Mouse (Mus musculus) monocyte, adult 5-6 weeks (primary cell): ENCODE data around the gene Lef1. TPM values are rescaled to one million over a fixed set of nuclear protein-coding genes. Genes with fewer than 3 reads are reported as not detected.
A peak's percentile ranks its signal among the peaks of the same experiment; 100 is the strongest.

Experiments used
- ATAC-seq: fragments of 153-309, 156-312 bp; replicated peaks from 2 replicates; pipeline ENCODE4 v1.8.0; 2017; ENCODE audit warnings: mild to moderate bottlenecking; ENCODE audit not compliant: low TSS enrichment, insufficient number of reproducible peaks, severe bottlenecking, poor library complexity, low FRiP score
- total RNA-seq: library from RNA; stranded (forward); fragments of 200-1000, 200-491, 200-594 nt; gene quantifications from 3 replicates; pipeline ENCODE4 v1.2.3, GENCODE M21; 2017

Gene Lef1
- total RNA-seq, 1 experiment from 2014 or later, result 4.7 TPM

GRCm38 (mm10) chr3:131106451-131107291, 3.6 kb upstream of the Lef1 start:
- no peak for ATAC-seq

GRCm38 (mm10) chr3:131107301-131108093, 2.8 kb upstream of the Lef1 start:
- ATAC-seq, result no peak

- no peak for ATAC-seq
Observed at GRCm38 (mm10) chr3:131108094-131108653, 2.1 kb upstream of the Lef1 start.

- ATAC-seq, result no peak
Observed at GRCm38 (mm10) chr3:131109066-131109685, 1.1 kb upstream of the Lef1 start.

- ATAC-seq, result no peak
Observed at GRCm38 (mm10) chr3:131109686-131110070, 593 bp upstream of the Lef1 start.

GRCm38 (mm10) chr3:131111151-131111850, 1.0 kb downstream of the Lef1 start:
- ATAC-seq, result no peak

GRCm38 (mm10) chr3:131111851-131112572, 1.7 kb downstream of the Lef1 start:
- no peak; the same call in 1 of the 2 replicates for ATAC-seq

- no peak for ATAC-seq
Observed at GRCm38 (mm10) chr3:131112573-131112955, 2.3 kb downstream of the Lef1 start.

GRCm38 (mm10) chr3:131113029-131113428, 2.8 kb downstream of the Lef1 start:
- no peak for ATAC-seq

GRCm38 (mm10) chr3:131116116-131116515, 5.8 kb downstream of the Lef1 start:
- ATAC-seq, result no peak

GRCm38 (mm10) chr3:131117352-131117751, 7.1 kb downstream of the Lef1 start:
- ATAC-seq, result no peak

GRCm38 (mm10) chr3:131117883-131118282, 7.6 kb downstream of the Lef1 start:
- ATAC-seq, result peak; percentile 54; the same call in 1 of the 2 replicates

GRCm38 (mm10) chr3:131119435-131119834, 9.2 kb downstream of the Lef1 start:
- ATAC-seq, result no peak

GRCm38 (mm10) chr3:131123501-131123900, 13.2 kb downstream of the Lef1 start:
- no peak for ATAC-seq

- no peak for ATAC-seq
Observed at GRCm38 (mm10) chr3:131125873-131126272, 15.6 kb downstream of the Lef1 start.

GRCm38 (mm10) chr3:131126438-131126837, 16.2 kb downstream of the Lef1 start:
- no peak for ATAC-seq

- no peak for ATAC-seq
Observed at GRCm38 (mm10) chr3:131134003-131134402, 23.7 kb downstream of the Lef1 start.

- no peak for ATAC-seq
Observed at GRCm38 (mm10) chr3:131135434-131135833, 25.2 kb downstream of the Lef1 start.
